7 mouse cellular contexts compared by ENCODE assay signal in genomic region chr5:107867970-107868904, GRCm38 (mm10). TPM values are rescaled to one million over a fixed set of nuclear protein-coding genes. Genes with fewer than 3 reads are reported as not detected.
A peak's percentile ranks its signal among the peaks of the same experiment; 100 is the strongest.
DNase-seq lines count a peak whose midpoint lies in the region; ATAC-seq lines count a peak whose summit lies in the region.

No protein-coding gene starts in this region.

- peaks cover 11% of the 10 kb centered on the region for H3K4me1 ChIP-seq in hindbrain, embryonic 13.5 days (replicated peaks)
- peaks cover 10% of the 10 kb centered on the region; the same call in 1 of the 2 replicates for H3K4me1 ChIP-seq in limb, embryonic 10.5 days
- H3K4me1 ChIP-seq in midbrain, embryonic 10.5 days: peaks cover 10% of the 10 kb centered on the region

- no peaks in the 10 kb centered on the region for H3K36me3 ChIP-seq in hindbrain, embryonic 13.5 days
- no peaks in the 10 kb centered on the region for H3K36me3 ChIP-seq in limb, embryonic 10.5 days
- no peaks in the 10 kb centered on the region for H3K36me3 ChIP-seq in midbrain, embryonic 10.5 days

- H3K27ac ChIP-seq in hindbrain, embryonic 13.5 days: peak overlapping the region; percentile 96
- peak overlapping the region; percentile 98 for H3K27ac ChIP-seq in limb, embryonic 10.5 days
- H3K27ac ChIP-seq in midbrain, embryonic 10.5 days (replicated peaks): peak overlapping the region; percentile 96

- peak; percentile 81 for ATAC-seq in hindbrain, embryonic 13.5 days (ENCODE audit: low FRiP score)

- H3K4me2 ChIP-seq in hindbrain, embryonic 13.5 days: peak overlapping the region; percentile 66

- 1% methylated on average over 66 of the region's 82 CpGs for WGBS in hindbrain, embryonic 13.5 days
- WGBS in limb, embryonic 10.5 days: under 1% methylated on average over 82 of the region's 82 CpGs
- under 1% methylated on average over 78 of the region's 82 CpGs for WGBS in midbrain, embryonic 10.5 days

- no peaks in the 10 kb centered on the region for H3K9me3 ChIP-seq in hindbrain, embryonic 13.5 days
- no peaks in the 10 kb centered on the region for H3K9me3 ChIP-seq in limb, embryonic 10.5 days (replicated peaks)
- H3K9me3 ChIP-seq in midbrain, embryonic 10.5 days (replicated peaks): no peaks in the 10 kb centered on the region

- H3K27me3 ChIP-seq in hindbrain, embryonic 13.5 days: no peaks in the 10 kb centered on the region
- peaks cover 4% of the 10 kb centered on the region for H3K27me3 ChIP-seq in limb, embryonic 10.5 days (ENCODE audit: low read depth, poor library complexity, severe bottlenecking)
- peaks cover 18% of the 10 kb centered on the region for H3K27me3 ChIP-seq in midbrain, embryonic 10.5 days (ENCODE audit: low read depth, poor library complexity, severe bottlenecking)

- peak overlapping the region; percentile 85 for H3K4me3 ChIP-seq in hindbrain, embryonic 13.5 days
- H3K4me3 ChIP-seq in limb, embryonic 10.5 days: peak overlapping the region; percentile 92
- H3K4me3 ChIP-seq in midbrain, embryonic 10.5 days: peak overlapping the region; percentile 89

- peak overlapping the region; percentile 88 for H3K9ac ChIP-seq in hindbrain, embryonic 13.5 days

- peak; percentile 66 for DNase-seq in R1 (ENCODE audit: low read depth, low spot score)
- peak; percentile 71 to 74 for DNase-seq in cerebellum, postnatal 10 days
- DNase-seq in frontal cortex, postnatal 36 days (ENCODE audit: low spot score in 2 of 2): peak; percentile 28 to 51
- peak; percentile 77 for DNase-seq in limb, embryonic 10.5 days (ENCODE audit: low spot score)
- DNase-seq in midbrain, embryonic 10.5 days (ENCODE audit: low spot score): peak; percentile 71
- peak; percentile 42 for DNase-seq in right cerebral cortex, postnatal 4 days

RNA-seq across cellular contexts. Expression of gene Evi5, which starts 6.7 kb away (rescaled TPM):
- 48.8 and 55.0 TPM in 2 replicates for polyA plus RNA-seq in hindbrain, embryonic 13.5 days (2015; fragmentation: Nextera tagmentation; extraction: Ambion mirVana)
- 61.2 and 61.8 TPM in 2 replicates for polyA plus RNA-seq in limb, embryonic 10.5 days (2016; fragmentation: Nextera tagmentation; extraction: Ambion mirVana)
- polyA plus RNA-seq in midbrain, embryonic 10.5 days (2016; fragmentation: Nextera tagmentation; extraction: Ambion mirVana): 42.3 and 45.0 TPM in 2 replicates

RNA-seq across cellular contexts. Expression of gene Rpl5, which starts 32.1 kb away (rescaled TPM):
- polyA plus RNA-seq in hindbrain, embryonic 13.5 days (2015; fragmentation: Nextera tagmentation; extraction: Ambion mirVana): 62.5 and 68.2 TPM in 2 replicates
- polyA plus RNA-seq in limb, embryonic 10.5 days (2016; fragmentation: Nextera tagmentation; extraction: Ambion mirVana): 94.0 and 96.0 TPM in 2 replicates
- 79.8 and 89.8 TPM in 2 replicates for polyA plus RNA-seq in midbrain, embryonic 10.5 days (2016; fragmentation: Nextera tagmentation; extraction: Ambion mirVana)

RNA-seq across cellular contexts. Expression of gene Ube2d2b, which starts 38.3 kb away (rescaled TPM):
- polyA plus RNA-seq in hindbrain, embryonic 13.5 days (2015; fragmentation: Nextera tagmentation; extraction: Ambion mirVana): 0.12 and 0.16 TPM in 2 replicates
- polyA plus RNA-seq in limb, embryonic 10.5 days (2016; fragmentation: Nextera tagmentation; extraction: Ambion mirVana): 0.11 and 0.40 TPM in 2 replicates
- polyA plus RNA-seq in midbrain, embryonic 10.5 days (2016; fragmentation: Nextera tagmentation; extraction: Ambion mirVana): 0.12 and 0.17 TPM in 2 replicates

Comparison
In these comparisons a context has a peak if more than half of its experiments do, and no peak if none do; other contexts are left out.
1. Peak in every context shown above with its lines: DNase-seq, ATAC-seq, H3K4me3 ChIP-seq and H3K27ac ChIP-seq.